Mouse (Mus musculus) natural killer cell, adult 2 months (primary cell): ENCODE measurements at regions not wholly inside any gene's neighbourhood (a gene's known extent, or its start where the extent isn't known, plus 50 kb on each side); places are given as distances from the start of the nearest gene placed in this dataset.
"Not testable (repeated sequence)": the region's sequence is repeated elsewhere in the genome, so short reads cannot be mapped to it uniquely, and the experiment has no call there.

ENCODE experiments used
- DNase-seq, 2 experiments: peaks; one replicate each; pipeline ENCODE4 v3.0.0; 2022; ENCODE audit warnings: low spot score in 2 of 2

DNA sequence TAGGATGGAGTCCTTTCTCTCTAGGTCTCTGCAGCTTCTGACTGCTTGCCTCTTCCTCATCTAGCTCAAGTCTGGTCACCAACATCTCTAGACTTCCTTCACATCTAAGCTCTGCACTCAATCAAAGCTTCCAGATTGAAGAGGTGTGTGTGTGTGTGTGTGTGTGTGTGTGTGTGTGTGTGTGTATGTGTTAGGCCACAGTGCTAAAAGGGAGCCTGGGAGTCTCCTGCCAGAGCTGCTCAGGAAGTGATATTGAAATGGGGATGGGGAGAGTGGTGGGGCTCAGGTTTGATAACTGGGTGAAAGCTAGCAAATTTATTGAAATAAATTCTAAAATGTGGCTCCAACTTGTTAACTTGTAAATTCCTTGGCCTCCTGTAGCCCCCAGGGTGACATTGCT lies 73.3 kb downstream of the Gm31371 start:
- not testable (repeated sequence) for DNase-seq

DNA sequence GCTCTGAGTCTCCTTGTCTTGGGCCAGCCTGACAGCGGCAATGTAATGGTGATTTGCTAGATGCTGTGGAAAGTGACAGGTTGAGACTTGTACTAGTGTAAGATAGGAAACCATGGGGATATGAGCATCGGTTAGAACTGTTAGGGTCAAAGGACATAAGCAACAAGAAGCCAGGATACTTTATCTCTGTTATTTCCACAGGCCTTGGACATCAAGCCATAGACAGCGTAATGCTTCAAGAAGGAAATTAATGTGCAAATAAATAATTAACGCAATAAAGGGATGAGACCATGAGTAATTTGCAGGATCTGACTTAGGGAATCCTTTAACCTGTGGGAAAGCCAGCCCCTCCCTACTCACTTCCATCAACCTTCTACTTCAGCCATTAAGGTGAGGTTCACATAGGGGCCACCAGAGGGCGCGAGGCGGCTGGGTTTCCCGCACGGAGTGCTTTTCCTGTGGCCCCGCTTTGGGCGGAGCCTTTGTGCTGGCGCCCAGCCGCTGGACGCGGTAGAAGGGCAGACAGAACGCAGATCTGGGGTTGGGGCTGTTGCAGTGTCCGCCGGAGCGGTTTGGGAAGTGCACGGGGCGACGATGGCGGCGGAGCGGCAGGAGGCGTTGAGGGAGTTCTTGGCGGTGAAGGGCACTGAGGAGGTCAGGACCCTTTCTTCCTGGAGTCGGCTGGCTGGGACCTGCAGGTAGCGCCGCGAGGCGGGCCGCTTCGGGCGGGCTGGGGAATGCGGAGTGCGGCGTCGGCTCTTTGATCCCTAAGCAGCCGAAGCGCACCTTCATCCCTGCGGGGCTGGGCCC lies 76.5 kb downstream of the Gm31371 start:
- peak; percentile 40 to 46 for DNase-seq

DNA sequence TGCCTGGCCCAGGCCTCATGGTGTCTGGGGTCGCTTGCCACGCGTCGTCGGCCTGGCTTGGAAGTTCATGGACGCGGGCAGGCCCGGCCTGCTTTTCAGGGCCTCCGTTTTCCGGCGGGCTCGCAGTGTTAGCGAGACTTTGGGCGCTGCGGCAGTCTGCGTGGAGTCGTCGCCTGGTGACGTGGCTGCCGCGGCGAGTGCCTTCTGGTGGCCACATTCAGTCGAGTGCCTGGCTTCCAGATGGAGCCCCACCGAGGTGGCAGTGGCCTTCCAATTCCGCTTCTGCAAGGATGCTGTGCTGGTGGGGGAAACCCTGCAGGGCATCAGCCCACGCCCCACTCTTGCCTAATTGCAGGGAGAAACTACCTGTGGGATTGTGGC lies 77.1 kb downstream of the Gm31371 start:
- DNase-seq = peak in 1 of 2 experiments; percentile 1

DNA sequence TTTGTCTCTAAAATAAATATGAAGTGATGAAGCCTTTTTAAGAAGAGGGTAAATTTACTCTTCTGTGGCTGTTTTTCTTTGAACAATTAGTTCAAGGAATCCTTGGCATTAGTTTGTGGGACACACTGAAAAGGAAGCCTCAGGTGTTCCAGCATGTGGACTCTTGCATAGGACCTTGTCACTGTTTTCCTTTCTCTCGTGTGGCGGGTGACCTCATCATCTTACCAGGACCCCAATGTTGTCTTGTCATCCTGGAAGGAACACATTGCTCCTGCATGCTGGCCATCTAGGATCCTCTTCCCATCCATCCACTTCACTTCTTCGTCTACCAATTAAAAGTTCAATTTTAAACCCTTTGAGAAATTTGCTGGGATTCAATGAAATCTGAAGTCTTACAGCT lies 104.9 kb downstream of the Gm31371 start:
- not testable (repeated sequence) for DNase-seq

DNA sequence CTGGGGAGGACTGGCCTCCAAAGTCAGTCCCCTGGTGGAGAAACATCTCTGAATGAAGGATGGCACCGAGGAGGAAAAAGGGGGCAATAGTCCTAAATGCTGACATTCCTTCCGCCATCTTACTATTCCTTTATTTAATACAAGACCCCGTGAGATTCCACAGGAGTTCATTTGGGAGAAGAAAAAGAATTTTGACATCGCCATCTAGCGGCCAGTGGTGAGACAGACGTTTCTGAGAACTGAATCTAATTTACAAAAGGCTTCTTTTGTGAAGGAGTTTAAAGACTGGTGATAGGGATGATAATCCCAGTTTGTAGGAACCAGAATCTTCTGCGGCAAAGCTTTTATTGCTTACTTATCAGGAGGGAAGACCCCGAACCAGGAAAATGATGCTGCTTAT lies 107.8 kb downstream of the Gm31371 start:
- DNase-seq = not testable (repeated sequence)

DNA sequence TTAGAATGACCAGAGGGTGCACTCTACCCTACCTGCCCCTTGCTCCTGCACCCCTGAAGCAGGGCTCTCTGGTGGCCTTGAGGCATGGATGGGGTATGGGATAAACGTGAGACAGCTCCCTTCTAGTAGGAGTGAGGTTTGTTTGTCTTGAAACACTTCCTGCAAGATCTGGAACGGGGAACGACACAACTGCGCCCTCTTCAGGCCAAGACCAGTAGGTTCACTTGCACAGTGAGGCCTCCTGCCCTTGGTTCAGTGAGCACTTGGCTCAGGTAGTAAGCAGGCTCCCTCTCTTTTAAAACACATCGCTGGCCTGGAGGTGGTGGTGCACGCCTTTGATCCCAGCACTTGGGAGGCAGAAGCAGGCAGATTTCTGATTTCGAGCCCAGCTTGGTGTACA lies 110.1 kb downstream of the Gm31371 start:
- not testable (repeated sequence) for DNase-seq

DNA sequence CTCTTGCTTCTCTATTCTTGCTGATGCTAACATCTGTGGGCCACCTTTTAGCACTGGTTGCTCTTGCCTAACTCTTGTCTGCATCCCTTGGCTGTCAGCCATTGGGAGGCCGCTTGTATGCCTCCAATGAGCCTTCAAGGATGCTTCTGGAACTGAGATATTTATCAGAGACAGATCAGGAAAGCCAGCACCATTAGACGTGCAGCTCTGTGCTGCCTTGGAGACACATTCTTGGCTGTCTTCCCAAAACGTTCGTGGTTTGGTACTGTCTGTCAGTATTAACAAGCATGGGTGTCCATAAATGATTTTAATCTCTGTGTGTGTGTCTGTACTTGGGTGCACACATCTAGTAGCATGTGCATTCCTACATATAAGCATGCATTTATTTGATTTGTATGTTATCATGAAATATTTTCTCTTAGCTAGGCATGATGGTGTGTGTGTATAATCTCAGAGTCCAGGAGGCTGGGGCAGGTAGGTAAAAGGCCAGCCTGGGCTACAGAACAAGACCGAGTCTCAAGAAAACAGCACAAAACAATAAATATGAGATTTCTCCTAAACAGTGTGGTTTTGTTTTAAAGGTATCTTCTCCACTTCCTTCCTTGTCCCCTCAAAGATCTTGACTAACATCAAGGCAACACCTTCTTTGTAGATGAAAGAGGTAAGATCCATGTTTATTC lies 111.4 kb downstream of the Gm31371 start:
- not testable (repeated sequence) for DNase-seq

DNA sequence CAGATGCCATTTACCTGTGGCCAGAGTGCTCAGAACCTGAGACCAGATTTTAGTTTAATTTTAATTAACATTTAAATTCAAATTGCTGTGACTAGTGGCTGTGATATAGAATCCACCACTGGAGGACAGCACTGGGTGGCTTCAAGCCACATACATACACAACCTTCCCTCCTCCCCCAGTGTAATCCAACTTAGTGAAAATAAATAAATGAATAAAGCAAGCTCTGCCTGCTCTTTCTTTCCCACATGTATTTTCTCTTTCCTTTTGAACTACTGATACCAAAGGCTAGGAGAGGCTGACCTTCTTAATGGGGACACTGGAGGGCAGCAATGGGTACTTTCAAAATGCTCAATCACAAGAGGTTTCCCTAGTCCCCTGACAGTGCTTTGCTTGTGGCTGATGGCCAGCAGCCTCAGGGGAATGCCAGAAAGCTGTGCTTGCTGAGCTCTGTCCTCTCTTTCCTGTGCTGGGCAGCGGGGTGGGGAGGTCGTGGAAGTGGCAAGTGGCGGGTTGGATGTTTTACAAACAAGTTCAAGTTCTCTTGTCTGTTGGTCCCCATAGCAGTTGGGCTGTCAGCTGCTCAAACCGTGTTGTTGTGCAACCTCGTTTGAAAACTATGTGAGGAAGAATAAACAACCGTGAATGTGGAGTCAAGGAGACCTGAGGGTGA lies 112.4 kb downstream of the Gm31371 start:
- DNase-seq = not testable (repeated sequence)

DNA sequence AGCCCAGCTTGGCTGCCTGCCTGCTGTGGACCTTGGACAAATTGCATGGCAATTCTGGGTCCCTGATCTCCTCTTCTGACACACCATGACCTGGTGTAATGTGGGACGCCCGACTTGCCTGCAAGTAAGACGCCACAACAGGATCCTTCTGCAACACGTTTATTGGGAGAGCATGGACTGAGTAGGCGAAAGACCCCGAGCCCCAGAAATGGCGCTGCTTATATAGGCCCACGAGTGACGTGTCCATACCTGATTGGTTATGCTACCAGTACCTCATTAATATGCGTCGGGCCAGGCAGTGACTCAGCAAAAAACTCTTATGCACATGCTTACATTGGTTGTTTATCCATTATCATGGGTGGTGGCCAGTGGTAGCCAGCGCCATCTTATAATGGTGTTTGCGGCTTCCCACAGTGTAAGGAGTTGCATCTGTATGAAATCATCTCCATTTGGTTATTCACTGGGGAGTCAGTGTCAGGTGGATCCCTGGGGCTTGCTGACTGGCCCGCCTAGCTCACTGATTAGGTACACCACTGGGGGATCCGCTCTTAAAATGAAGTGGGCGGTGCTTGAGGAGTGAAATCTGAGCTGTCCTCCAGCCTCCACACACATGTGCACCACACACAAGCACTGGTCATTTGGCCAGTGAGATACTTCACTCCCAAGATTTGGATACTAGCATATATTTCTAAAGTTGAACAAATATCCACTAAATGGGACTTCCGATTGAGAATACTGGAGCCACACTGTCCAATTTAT lies 113.1 kb downstream of the Gm31371 start:
- DNase-seq = peak in 1 of 2 experiments; percentile 25

DNA sequence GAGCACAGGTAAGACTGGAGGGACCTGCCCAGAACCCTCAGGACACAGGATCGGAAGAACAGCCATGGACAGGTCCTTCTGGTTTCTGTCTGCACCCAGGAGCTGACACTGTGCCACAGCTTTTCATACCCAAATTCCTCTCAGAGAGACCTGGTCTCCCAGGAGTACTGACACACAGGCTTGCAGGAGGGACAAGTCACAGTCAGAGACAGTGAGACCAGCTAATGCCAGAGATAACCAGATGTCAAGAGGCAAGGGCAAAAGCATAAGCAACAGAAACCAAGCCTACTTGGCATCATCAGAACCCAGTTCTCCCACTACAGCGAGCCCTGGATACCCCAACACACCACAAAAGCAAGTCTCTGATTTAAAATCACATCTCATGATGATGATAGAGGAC lies 122.3 kb downstream of the Gm31371 start:
- not testable (repeated sequence) for DNase-seq

DNA sequence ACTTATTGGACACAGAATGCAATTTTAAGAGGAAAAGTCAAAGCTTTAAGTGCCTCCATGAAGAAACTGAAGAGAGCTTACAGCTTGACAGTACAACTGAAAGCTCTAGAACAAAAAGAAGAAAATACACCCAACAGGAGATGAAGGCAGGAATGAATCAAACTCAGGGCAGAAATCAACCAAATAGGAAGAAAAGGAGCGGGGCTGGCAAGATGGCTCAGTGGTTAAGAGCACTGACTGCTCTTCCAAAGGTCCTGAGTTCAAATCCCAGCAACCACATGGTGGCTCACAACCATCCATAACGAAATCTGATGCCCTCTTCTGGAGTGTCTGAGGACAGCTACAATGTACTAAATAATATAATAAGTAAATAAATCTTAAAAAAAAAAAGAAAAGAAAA lies 124.8 kb downstream of the Gm31371 start:
- DNase-seq = not testable (repeated sequence)

DNA sequence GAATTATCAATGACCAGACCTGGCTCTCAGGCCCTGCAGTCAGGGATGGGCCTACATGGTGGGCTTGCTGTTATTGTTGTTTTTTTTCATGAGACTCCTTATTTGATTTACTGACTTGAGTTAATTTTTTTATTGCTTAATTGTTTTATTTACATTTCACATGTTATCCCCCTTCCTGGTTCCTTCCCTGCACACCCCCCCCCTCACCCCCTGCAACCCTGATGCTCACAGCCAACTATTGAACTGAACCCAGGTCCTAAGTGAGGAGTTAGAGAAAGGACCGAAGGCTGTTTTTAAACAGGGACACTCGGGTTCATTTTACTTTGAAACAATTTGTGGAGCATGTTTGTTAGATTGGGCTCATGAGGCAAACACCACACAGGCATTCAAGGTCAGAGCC lies 126.9 kb downstream of the Gm31371 start:
- DNase-seq = not testable (repeated sequence)

DNA sequence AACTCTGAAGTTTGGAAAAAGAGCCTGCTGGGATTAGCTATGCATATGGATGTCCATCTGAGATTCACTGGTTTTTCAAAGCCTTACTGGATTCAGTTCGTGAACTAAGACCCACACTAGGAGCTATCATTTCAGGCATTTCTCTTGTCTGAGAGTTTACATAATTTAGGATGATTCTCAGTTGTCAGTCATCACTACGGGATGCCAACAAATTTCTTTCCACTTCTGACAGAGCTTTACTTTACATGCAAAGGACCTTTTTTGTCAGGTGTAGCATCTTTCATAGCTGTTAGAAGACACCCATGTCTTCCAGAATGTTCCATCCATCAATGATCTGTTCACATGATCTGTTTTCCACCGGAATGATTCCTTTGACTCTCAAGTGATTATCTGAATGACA lies 154.4 kb downstream of the Gm31371 start:
- DNase-seq = peak; percentile 12 to 13

DNA sequence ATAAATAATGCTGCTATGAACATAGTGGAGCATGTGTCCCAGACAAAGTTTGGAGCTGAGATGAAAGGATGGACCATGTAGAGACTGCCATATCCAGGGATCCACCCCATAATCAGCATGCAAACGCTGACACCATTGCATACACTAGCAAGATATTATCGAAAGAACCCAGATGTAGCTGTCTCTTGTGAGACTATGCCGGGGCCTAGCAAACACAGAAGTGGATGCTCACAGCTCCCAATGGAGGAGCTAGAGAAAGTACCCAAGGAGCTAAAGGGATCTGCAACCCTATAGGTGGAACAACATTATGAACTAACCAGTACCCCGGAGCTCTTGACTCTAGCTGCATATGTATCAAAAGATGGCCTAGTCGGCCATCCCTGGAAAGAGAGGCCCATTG lies 194.9 kb downstream of the Gm31371 start:
- DNase-seq = not testable (repeated sequence)

DNA sequence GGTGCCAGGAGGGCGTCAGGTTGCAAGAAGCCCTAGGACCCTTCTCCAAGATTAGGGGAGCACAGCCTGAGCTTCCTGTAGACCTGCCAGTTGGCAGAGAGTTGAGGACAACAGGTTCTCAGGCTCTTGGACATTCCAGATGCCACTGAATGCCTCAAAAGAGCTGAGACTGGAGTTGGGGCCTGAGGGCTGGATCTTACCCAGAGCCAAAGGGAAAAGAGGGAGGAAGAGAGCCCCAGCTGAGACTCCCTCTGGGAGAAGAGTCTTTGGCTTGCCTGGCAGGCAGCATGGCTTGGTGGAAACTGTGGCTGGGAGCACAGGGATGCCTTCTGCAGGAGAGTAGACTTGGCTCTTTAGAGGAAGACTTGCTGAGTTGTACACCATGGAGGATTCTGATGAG lies 197.0 kb downstream of the Gm31371 start:
- DNase-seq = not testable (repeated sequence)

DNA sequence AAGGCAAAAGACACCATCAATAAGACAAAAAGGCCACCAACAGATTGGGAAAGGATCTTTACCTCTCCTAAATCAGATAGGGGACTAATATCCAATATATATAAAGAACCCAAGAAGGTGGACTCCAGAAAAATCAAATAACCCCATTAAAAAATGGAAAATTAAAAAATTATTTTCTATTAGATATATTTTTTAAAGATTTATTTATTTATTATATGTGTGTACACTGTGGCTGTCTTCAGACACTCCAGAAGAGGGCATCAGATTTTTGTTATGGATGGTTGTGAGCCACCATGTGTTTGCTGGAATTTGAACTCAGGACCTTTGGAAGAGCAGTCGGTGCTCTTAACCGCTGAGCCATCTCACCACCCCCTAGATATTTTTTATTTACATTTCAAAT lies 199.2 kb downstream of the Gm31371 start:
- not testable (repeated sequence) for DNase-seq

DNA sequence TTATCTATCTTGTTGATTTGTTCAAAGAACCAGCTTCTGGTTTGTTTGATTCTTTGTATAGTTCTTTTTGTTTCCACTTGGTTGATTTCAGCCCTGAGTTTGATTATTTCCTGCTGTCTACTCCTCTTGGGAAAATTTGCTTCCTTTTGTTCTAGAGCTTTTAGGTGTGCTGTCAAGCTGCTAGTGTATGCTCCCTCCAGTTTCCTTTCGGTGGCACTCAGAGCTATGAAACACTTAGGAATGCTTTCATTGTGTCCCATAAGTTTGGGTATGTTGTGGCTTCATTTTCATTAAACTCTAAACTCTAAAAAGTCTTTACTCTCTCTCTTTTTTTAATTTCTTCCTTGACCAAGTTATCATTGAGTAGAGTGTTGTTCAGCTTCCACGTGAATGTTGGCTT lies 204.0 kb downstream of the Gm31371 start:
- DNase-seq = not testable (repeated sequence)

DNA sequence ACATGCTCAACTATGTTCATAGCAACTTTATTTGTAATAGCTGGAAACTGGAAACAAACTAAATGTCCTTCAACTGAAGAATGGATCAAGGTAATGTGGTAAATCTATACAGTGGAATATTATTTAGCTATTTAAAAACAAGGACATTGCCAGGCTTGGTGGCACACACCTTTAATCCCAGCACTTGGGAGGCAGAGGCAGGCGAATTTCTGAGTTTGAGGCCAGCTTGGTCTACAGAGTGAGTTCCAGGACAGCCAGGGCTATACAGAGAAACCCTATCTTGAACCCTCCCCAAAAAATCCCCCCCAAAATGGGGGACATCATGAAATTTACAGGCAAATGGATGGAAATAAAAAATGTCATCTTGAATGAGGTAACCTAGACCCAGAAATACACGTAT lies 213.6 kb downstream of the Gm31371 start:
- DNase-seq = peak in 1 of 2 experiments; percentile 25

DNA sequence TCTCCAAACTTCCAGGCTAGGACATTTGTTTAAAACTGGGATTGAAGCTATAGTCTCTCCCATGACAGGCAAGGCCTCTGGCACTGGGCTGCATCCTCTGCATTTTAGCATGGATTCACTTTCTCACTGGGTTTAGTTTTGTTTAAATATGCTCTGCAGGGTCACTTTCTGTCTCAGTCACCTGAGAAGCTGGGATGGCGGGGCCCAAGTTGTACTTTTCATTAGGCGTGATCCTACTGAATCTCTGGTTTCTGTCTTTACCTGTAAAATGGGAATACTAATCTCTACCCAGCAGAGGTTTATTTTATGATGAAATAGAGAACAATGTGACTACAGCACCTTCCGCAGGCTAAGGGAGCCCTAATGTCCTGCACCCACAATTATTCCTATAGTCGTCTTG lies 216.4 kb downstream of the Gm31371 start:
- DNase-seq = not testable (repeated sequence)

DNA sequence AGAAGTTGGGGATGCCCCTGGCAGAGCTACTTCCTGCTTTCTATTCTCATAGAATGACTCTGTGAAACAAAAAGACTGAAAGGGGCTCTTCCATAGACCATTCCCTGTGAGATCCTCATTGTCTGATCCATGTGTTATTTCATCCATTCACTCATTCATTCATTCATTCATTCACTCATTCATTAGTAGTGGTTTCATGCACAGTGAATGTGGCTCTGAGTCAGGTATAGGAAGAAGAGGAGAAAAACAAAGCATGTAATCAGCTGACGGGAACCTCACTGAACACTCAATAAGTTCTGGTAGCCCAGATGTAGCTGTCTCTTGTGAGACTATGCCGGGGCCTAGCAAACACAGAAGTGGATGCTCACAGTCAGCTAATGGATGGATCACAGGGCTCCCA lies 217.0 kb downstream of the Gm31371 start:
- DNase-seq = peak in 1 of 2 experiments; percentile 37

DNA sequence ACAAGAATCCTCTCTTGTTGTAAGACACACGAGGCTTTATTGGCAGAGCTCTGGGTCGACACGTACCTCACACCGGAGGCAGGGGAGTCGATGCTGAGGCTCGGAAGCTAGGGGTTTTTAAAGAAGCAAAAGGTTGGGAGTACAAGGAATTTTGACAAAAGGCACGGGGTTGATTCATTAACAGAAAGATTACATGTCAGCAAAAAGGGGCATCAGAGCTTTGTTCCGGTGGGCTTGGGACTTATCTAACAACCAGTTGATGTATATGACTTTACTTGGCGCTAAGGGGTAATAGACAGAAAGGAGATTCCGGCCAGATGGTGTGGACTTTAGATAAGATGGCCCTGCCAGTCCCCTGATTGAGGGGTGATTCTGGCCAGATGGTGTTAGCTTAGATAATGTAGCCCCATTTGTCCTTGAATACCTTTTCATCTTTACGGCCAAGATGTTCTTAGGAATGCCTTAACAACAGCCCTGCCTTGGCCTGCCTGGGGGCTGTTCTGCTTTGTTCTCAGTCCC lies 218.3 kb downstream of the Gm31371 start:
- not testable (repeated sequence) for DNase-seq
